Mouse (Mus musculus): ENCODE results near the gene 2310007B03Rik.

GRCm38 (mm10) chr1:93128710-93129349 lies 31.9 kb downstream of the 2310007B03Rik start:
- TF ChIP-seq CTCF (IDR thresholded peaks at IDR 0.05; ENCODE audit: control insufficient read depth, insufficient read depth, insufficient replicate concordance, low read depth, low read length): peak; percentile 31; the same call in 1 of the 2 replicates
- no peak for TF ChIP-seq POLR2A (IDR thresholded peaks at IDR 0.05; ENCODE audit: control insufficient read depth, low read depth, low read length)

Measured in testis, adult 2 months (tissue).